Mouse (Mus musculus) liver, embryonic 12.5 days (tissue): ENCODE results near the gene Coa7. TPM values are rescaled to one million over a fixed set of nuclear protein-coding genes. Genes with fewer than 3 reads are reported as not detected.

Source experiments
- ATAC-seq: fragments of 200-750 bp; cut with Nextera tagmentation; 2 replicates; pipeline ENCODE4 v1.8.0; 2017; ENCODE audit warnings: moderate number of reproducible peaks, mild to moderate bottlenecking, moderate library complexity
- H3K27ac ChIP-seq: fragments of 300-500 bp; sonication (generic); 2 replicates; pipeline ENCODE4 v1.5.1; 2016; ENCODE audit warnings: mild to moderate bottlenecking
- H3K27me3 ChIP-seq: fragments of 300-500 bp; sonication (generic); replicated peaks from 2 replicates; pipeline ENCODE4 v1.6.1; 2016; ENCODE audit warnings: mild to moderate bottlenecking, moderate library complexity
- H3K36me3 ChIP-seq: fragments of 300-500 bp; sonication (generic); 2 replicates; pipeline ENCODE4 v1.6.1; 2016; ENCODE audit warnings: mild to moderate bottlenecking, moderate library complexity
- H3K4me1 ChIP-seq: fragments of 300-500 bp; sonication (generic); 2 replicates; pipeline ENCODE4 v1.6.1; 2016
- H3K4me2 ChIP-seq: fragments of 300-500 bp; sonication (generic); 2 replicates; pipeline ENCODE4 v1.6.1; 2016; ENCODE audit warnings: mild to moderate bottlenecking, moderate library complexity
- H3K4me3 ChIP-seq: fragments of 300-500 bp; sonication (generic); 2 replicates; pipeline ENCODE4 v1.5.1; 2016; ENCODE audit warnings: mild to moderate bottlenecking, moderate library complexity
- H3K9ac ChIP-seq: fragments of 300-500 bp; sonication (generic); 2 replicates; pipeline ENCODE4 v1.6.1; 2016; ENCODE audit warnings: mild to moderate bottlenecking, moderate library complexity
- H3K9me3 ChIP-seq: fragments of 300-500 bp; sonication (generic); replicated peaks from 2 replicates; pipeline ENCODE4 v1.6.1; 2016; ENCODE audit warnings: mild to moderate bottlenecking, moderate library complexity
- WGBS: fragments of 180-500 bp; shearing (Covaris S2); methylation state at CpG from one replicate; pipeline ENCODE4 v1.1.7; 2016; ENCODE audit not compliant: insufficient replicate concordance; 5-methylcytosine and 5-hydroxymethylcytosine counted together
- polyA plus RNA-seq: library from polyadenylated mRNA; unstranded; fragments of >200 nt; fragmentation: Nextera tagmentation; extraction: Ambion mirVana; gene quantifications from 2 replicates; pipeline ENCODE4 v1.2.1, GENCODE M21; 2016

Coa7 gene
- 33.7 and 34.3 TPM in 2 replicates for polyA plus RNA-seq

DNA sequence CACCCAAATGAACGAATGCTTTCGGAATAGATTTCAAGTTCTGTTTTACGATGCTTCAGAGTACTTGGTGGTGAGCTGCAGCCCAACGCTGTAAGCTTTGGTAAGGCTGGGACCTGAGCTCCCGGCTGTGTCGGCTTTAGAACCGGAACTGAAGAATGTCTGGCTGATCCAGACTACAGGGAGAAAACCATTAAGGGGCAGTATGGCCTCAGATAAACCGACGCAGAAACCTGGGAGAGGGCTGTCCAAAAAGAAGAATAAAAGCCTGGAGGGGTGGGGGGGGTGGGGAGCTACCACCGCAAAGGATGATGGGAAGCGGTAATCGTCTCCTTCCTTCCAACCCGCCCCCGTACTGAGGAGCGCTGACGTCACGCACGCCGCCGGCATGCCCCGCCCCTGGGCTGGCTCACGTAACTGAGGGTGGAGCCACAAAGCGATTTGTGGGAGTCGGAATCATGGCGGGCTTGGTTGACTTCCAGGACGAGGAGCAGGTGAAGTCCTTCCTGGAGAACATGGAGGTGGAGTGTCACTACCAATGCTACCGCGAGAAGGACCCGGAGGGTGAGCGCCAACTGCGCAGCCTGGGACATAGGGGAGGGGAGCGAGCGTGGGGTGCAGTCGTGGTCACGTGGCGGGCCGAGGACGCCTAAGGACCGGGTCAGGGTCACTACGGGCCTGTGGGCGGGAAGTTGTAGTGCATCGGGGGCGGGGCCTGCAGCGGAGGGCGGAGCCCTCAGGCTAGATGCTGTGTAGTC is at the start of gene Coa7:
Coa7 (plus strand) TSS at position 411 of the 755 bp plus-strand sequence.
- H3K36me3 ChIP-seq = peaks cover 21% of the 10 kb centered on the region
- H3K4me2 ChIP-seq = peak within 1 kb of the TSS; percentile 78
- H3K27ac ChIP-seq = peak within 1 kb of the TSS; percentile 82
- no peaks in the 10 kb centered on the region for H3K9me3 ChIP-seq
- under 1% methylated on average over 44 of the region's 45 CpGs for WGBS
- peak within 1 kb of the TSS; percentile 66 for H3K9ac ChIP-seq
- peak; percentile 98 for ATAC-seq
- H3K4me1 ChIP-seq = peaks cover 23% of the 10 kb centered on the region
- no peaks in the 10 kb centered on the region for H3K27me3 ChIP-seq
- H3K4me3 ChIP-seq = peak within 1 kb of the TSS; percentile 75

DNA sequence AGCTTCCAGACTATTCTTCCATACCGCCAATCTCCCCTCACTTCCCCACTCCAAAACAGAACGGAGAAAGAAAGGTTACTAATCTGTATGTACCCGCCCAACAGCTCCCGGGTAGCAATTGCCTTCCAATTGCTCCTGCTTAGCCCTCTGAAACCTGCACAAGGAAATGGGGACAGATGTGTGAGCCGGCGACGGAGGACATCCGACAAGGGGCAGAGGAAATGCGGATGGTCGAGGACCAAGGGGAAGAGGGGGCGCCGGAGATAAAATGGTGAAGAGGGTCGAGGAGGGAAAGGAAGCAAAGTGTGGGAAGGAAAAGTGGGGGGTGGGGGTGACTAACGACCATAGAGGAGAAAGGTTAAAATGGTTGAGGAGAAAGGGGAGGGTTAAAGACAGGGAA is 27.7 kb upstream of the Coa7 start:
- Histone ChIP-seq H3K36me3 (no peaks in the 10 kb centered on the region), H3K4me1 (peaks cover 21% of the 10 kb centered on the region), H3K4me2 (peak overlapping the region; percentile 98), H3K9me3 (no peaks in the 10 kb centered on the region), H3K27me3 (no peaks in the 10 kb centered on the region), H3K4me3 (peak overlapping the region; percentile 80), H3K27ac (peak overlapping the region; percentile 84; the same call in 1 of the 2 replicates), H3K9ac (peak overlapping the region; percentile 94)
- 3% methylated on average over 14 of the region's 14 CpGs for WGBS
- no peak for ATAC-seq

DNA sequence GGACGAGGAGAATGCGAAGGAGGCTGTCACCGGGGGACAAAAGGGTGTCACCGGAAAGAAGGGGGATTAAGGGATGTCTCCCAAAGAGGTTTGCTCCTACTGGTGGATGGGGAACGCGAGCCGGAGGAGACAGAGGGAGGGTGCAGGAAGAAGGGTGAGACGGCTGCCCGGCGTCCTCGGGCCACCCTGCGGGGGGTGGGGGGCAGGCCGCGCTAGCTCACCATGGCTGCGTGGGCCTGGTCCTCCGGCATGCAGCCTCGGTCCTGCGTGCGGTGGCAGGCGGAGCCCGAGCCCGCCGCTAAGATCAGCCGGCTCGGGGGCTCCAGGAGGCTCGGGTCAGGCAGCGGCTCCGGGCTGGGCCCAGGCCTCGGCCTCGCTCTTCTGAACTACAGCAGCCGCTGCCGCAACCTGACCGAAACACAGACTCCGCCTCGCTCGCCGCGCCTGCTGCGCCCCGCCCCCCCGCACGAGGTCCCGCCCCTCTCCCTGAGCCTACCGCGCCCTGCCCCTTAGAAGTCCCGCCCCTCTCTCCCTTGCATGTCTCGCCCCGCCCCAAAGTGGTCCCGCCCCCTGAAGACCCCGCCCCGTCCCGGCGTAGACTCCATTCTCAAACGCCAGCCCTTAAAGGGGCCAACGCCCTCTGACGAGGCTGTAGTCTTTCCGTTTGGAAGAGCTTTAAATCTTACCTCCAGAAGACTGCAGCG is 27.1 kb upstream of the Coa7 start, which contains the start of gene Zyg11b:
Zyg11b (minus strand) TSS at position 427 of the 704 bp plus-strand sequence.
- peak within 1 kb of the TSS; percentile 80 for H3K4me3 ChIP-seq
- WGBS = 2% methylated on average over 39 of the region's 58 CpGs
- H3K27me3 ChIP-seq = no peaks in the 10 kb centered on the region
- no peaks in the 10 kb centered on the region for H3K9me3 ChIP-seq
- peak within 1 kb of the TSS; percentile 84 for H3K27ac ChIP-seq
- no peaks in the 10 kb centered on the region for H3K36me3 ChIP-seq
- peak; percentile 94 for ATAC-seq
- H3K4me1 ChIP-seq = peaks cover 21% of the 10 kb centered on the region
- H3K9ac ChIP-seq = peak within 1 kb of the TSS; percentile 94
- peak within 1 kb of the TSS; percentile 98 for H3K4me2 ChIP-seq

DNA sequence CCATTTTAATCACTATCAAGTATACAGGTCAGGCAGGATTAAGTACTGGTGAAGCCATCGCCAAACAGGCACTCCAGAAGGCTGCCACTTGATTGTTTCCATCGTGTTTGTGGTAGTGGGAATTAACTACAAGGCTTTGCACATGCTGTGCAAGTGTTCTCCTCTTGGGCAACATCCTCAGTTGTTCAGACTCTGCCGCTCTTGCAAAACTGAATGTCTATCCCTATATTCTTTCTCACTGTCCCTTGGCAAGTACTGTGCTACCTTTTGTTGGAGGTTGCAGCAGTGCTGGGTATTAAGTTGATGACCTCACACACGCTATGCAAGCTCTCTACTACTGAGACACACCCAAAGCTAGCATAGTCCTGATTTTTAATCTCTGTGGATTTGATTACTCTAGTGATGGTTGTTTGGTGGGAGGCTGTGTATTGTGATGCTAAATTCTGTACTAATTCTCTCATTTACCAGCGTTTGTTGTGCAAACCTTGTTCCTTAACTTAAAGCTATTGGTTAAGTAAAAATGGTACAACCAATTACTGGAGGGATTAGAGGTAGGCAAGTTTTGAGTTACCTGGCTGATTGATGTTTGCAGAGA is 25.5 kb upstream of the Coa7 start:
- no peaks in the 10 kb centered on the region for H3K36me3 ChIP-seq
- no peak overlapping the region for H3K27ac ChIP-seq
- WGBS = 62% methylated on average over 5 of the region's 5 CpGs
- ATAC-seq = no peak
- H3K4me2 ChIP-seq = no peak overlapping the region
- H3K4me3 ChIP-seq = no peak overlapping the region
- H3K4me1 ChIP-seq = peaks cover 21% of the 10 kb centered on the region
- H3K9ac ChIP-seq = no peak overlapping the region
- no peaks in the 10 kb centered on the region for H3K9me3 ChIP-seq
- H3K27me3 ChIP-seq = no peaks in the 10 kb centered on the region

DNA sequence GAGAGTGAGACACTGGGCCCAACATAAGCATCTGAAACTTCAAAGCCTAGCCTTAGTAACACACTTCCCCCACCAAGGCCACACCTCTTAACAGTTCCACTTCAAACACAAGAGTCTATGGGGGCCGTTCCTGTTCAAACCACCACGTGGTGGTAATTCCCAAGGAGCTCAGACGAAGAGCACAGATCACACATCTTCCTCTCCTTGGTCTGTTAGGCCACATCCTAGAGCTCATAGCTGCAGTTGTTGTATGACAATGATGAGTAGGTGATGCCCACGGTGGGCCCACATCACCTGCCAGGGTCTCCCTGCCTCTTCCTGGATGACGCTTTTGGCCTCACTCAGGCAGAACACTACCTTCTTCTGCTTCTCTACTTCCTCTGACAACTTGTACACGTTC is 17.2 kb upstream of the Coa7 start:
- Histone ChIP-seq H3K27me3 (no peaks in the 10 kb centered on the region), H3K4me3 (no peak overlapping the region), H3K27ac (no peak overlapping the region), H3K36me3 (no peaks in the 10 kb centered on the region), H3K4me2 (no peak overlapping the region), H3K4me1 (no peaks in the 10 kb centered on the region), H3K9me3 (0 out of 2 replicates have a peak, but pooled peaks cover 5% of the 10 kb centered on the region), H3K9ac (no peak overlapping the region)
- 49% methylated on average over 6 of the region's 6 CpGs for WGBS
- no peak for ATAC-seq

DNA sequence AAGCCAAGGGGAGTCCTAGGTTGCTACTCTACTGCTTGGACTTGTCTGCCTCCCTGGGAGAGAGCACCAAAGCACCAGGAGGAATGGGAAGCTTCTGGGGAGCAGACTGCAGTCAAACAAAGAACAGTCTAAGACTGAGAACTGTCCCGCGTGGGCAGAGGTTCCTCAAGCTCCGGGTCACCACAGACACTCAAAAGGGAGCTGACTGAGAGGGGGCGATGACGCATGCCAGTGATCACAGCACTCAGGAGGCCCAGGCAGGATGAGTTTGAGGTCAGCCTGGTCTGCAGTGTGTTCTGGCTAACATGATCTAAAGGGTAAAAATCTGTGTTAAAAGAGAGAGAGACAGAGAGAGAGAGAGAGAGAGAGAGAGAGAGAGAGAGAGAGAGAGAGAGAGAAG is 13.9 kb upstream of the Coa7 start:
- Histone ChIP-seq H3K27me3 (no peaks in the 10 kb centered on the region; the same call in 1 of the 2 replicates), H3K4me2 (no peak overlapping the region), H3K4me1 (peaks cover 17% of the 10 kb centered on the region; the same call in 1 of the 2 replicates), H3K4me3 (no peak overlapping the region), H3K9ac (no peak overlapping the region), H3K27ac (no peak overlapping the region), H3K36me3 (no peaks in the 10 kb centered on the region), H3K9me3 (0 out of 2 replicates have a peak, but pooled peaks cover 5% of the 10 kb centered on the region)
- 56% methylated on average over 5 of the region's 5 CpGs for WGBS
- ATAC-seq = no peak

DNA sequence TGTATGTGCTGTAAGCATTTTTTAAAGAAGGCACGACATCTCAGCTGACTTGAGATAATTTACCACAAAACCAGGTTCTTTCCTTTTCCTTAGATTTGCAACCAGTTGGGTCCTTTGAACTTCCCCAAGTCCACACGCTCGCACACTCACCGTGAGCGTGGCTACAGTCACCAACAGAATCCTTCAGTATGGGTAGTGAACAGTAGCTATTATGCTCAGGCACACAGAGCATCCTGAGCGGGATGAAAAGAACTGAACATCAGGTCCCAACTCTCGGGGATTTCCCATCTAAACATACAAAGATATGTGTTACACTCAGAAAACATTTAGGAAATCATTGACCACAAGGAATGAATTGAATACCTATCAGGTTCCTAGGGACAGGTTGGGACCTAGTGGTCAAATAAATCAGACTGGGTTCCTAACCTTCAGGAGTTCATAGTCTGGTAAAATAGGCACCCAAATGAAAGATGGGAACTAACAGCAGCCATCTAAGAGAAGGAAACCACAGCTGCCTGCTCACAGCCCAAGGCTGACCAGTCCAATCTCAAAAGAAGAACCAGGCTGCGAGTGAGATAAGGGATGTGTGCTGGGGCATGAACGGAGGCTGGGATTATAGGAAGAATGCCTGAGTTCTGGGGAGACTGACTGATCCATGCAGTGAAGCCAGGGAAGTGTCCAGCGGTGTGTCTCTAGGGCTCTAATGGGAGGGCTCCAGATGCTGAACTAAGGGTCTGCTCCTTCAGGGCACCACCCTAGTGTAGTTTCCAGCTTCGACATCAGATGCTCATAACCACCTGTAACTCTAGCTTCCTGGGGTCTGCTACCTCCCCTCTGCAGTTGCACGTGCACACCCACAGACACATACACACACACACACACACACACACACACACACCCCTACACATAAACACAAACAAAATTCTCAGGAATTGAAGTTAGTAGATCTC is 10.0 kb upstream of the Coa7 start:
- Histone ChIP-seq H3K4me3 (no peak overlapping the region), H3K9me3 (no peaks in the 10 kb centered on the region), H3K4me2 (no peak overlapping the region), H3K4me1 (peaks cover 19% of the 10 kb centered on the region; the same call in 1 of the 2 replicates), H3K27ac (peak overlapping the region; percentile 63; the same call in 1 of the 2 replicates), H3K9ac (no peak overlapping the region), H3K36me3 (no peaks in the 10 kb centered on the region), H3K27me3 (no peaks in the 10 kb centered on the region; the same call in 1 of the 2 replicates)
- 27% methylated on average over 12 of the region's 12 CpGs for WGBS
- peak; percentile 10; the same call in 1 of the 2 replicates for ATAC-seq

DNA sequence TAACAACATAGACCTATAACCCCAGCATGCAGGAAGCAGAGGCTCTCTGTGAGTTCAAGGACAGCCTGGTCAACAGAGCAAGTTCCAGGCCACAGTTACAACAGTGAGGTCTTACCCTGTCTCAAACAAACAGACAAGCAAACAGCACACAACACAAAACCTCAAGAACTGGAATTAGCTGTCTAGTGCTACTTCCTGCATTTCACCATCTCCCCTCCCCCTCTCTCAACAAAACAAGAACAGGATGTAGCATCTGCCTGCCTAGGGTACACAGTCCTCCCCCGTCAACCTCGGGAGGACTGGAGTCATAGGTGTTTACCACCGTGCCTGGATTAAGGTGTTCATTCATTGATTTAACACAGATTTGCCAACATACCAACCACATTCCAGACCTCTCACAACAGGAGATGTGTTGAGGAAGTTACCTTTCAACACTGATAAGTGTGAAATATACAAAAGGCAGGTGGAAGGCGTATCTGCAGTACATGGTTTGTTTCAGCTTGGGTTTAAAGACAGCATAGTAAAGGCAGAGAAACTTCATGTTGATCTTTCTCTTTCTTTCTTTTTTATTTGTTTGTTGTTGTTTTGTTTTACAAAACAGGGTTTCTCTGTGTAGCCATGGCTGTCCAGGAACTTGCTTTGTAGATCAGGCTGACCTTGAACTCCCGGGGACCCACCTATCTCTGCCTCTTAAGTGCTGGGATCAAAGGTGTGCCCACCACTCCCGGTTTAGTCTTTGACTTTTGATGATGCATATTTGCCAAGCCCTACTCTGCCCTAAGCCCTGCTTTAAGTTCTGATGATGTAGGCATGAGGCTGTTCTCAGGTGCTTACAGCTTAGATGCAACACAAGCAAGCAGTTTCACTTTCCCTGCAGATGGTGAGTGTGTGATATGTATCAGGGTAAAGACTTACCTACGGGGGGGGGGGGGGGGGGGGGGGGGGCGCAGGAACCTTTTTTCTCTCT is 9.0 kb upstream of the Coa7 start:
- ATAC-seq = peak; percentile 54; the same call in 1 of the 2 replicates
- Histone ChIP-seq H3K4me2 (peak overlapping the region; percentile 4; the same call in 1 of the 2 replicates), H3K27me3 (no peaks in the 10 kb centered on the region; the same call in 1 of the 2 replicates), H3K36me3 (no peaks in the 10 kb centered on the region), H3K4me3 (no peak overlapping the region), H3K9me3 (no peaks in the 10 kb centered on the region), H3K9ac (no peak overlapping the region), H3K4me1 (peaks cover 19% of the 10 kb centered on the region; the same call in 1 of the 2 replicates), H3K27ac (peak overlapping the region; percentile 63; the same call in 1 of the 2 replicates)
- WGBS = 30% methylated on average over 8 of the region's 8 CpGs

DNA sequence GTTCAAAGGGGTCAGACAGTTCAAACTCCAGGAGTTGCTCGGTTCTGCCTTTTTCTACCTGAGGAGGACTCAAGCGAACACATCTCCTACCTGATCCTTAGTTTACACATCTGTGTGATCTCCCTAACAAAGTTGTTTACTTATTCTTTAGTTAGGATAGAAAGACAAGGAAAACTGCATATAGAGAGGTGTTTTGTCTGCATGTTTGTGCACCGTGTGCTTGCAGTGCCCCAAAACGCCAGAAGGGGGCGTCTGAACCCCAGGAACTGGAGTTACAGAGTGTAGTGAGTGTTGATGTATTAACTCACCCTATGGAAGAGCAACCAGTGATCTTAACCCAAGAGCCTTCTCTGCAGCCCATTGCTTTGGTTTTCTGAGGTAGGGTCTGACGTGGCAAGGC is 8.2 kb upstream of the Coa7 start:
- H3K4me3 ChIP-seq = no peak overlapping the region
- no peak overlapping the region for H3K9ac ChIP-seq
- no peak overlapping the region for H3K27ac ChIP-seq
- H3K27me3 ChIP-seq = no peaks in the 10 kb centered on the region; the same call in 1 of the 2 replicates
- no peak overlapping the region for H3K4me2 ChIP-seq
- ATAC-seq = no peak
- WGBS = 66% methylated on average over 6 of the region's 6 CpGs
- no peaks in the 10 kb centered on the region for H3K36me3 ChIP-seq
- H3K9me3 ChIP-seq = no peaks in the 10 kb centered on the region
- peaks cover 19% of the 10 kb centered on the region; the same call in 1 of the 2 replicates for H3K4me1 ChIP-seq
